Mouse (Mus musculus) embryonic facial prominence, embryonic 10.5 days (tissue): ENCODE measurements around the gene Podxl. TPM values are rescaled to one million over a fixed set of nuclear protein-coding genes. Genes with fewer than 3 reads are reported as not detected.

Experiments used
- DNase-seq: peaks from one replicate; pipeline ENCODE4 v3.0.0-alpha.2; 2017; ENCODE audit warnings: low spot score
- H3K27ac ChIP-seq: fragments of 300-500 bp; sonication (generic); replicated peaks from 2 replicates; pipeline ENCODE4 v1.5.1; 2016; ENCODE audit warnings: mild to moderate bottlenecking
- H3K27me3 ChIP-seq: fragments of 300-500 bp; sonication (generic); replicated peaks from 2 replicates; pipeline ENCODE4 v1.6.1; 2016; ENCODE audit warnings: low read depth, mild to moderate bottlenecking; ENCODE audit not compliant: poor library complexity, severe bottlenecking
- H3K36me3 ChIP-seq: fragments of 300-500 bp; sonication (generic); replicated peaks from 2 replicates; pipeline ENCODE4 v1.6.1; 2016; ENCODE audit warnings: mild to moderate bottlenecking, moderate library complexity
- H3K4me1 ChIP-seq: fragments of 300-500 bp; sonication (generic); 2 replicates; pipeline ENCODE4 v1.6.1; 2016
- H3K4me3 ChIP-seq: fragments of 300-500 bp; sonication (generic); 2 replicates; pipeline ENCODE4 v1.5.1; 2016; ENCODE audit warnings: mild to moderate bottlenecking, moderate library complexity
- H3K9me3 ChIP-seq: fragments of 300-500 bp; sonication (generic); 2 replicates; pipeline ENCODE4 v1.6.1; 2016; ENCODE audit warnings: mild to moderate bottlenecking
- WGBS: fragments of 180-500 bp; shearing (Covaris S2); methylation state at CpG from one replicate; pipeline ENCODE4 v1.1.7; 2016; 5-methylcytosine and 5-hydroxymethylcytosine counted together
- polyA plus RNA-seq: library from polyadenylated mRNA; unstranded; fragments of >200 nt; fragmentation: Nextera tagmentation; extraction: Ambion mirVana; gene quantifications from 2 replicates; pipeline ENCODE4 v1.2.1, GENCODE M21; 2016

Gene Podxl
- polyA plus RNA-seq, result 16.6 and 18.0 TPM in 2 replicates

- H3K9me3 ChIP-seq, result no peaks in the 10 kb centered on the region
- under 1% methylated on average over 91 of the region's 91 CpGs for WGBS
- peaks cover 98% of the 10 kb centered on the region for H3K27me3 ChIP-seq
- peaks cover 69% of the 10 kb centered on the region for H3K4me1 ChIP-seq
- H3K36me3 ChIP-seq, result no peaks in the 10 kb centered on the region
- H3K27ac ChIP-seq, result peak within 1 kb of the TSS; percentile 84
- peak within 1 kb of the TSS; percentile 63 for H3K4me3 ChIP-seq
- DNase-seq, result peak; percentile 91
These were observed at the start of gene Podxl for GRCm38 (mm10) chr6:31563235-31564181. Podxl (minus strand) TSS chr6:31563981.

GRCm38 (mm10) chr6:31612560-31613270, 48.9 kb upstream of the Podxl start:
- WGBS, result 84% methylated on average over 17 of the region's 17 CpGs
- DNase-seq, result no peak
- H3K27me3 ChIP-seq, result no peaks in the 10 kb centered on the region
- H3K4me1 ChIP-seq, result peaks cover 4% of the 10 kb centered on the region; the same call in 1 of the 2 replicates
- no peak overlapping the region for H3K4me3 ChIP-seq
- H3K9me3 ChIP-seq, result no peaks in the 10 kb centered on the region
- H3K27ac ChIP-seq, result no peak overlapping the region
- H3K36me3 ChIP-seq, result no peaks in the 10 kb centered on the region

GRCm38 (mm10) chr6:31606429-31606828, 42.6 kb upstream of the Podxl start:
- Histone ChIP-seq H3K4me3 (no peak overlapping the region), H3K27ac (no peak overlapping the region), H3K9me3 (no peaks in the 10 kb centered on the region), H3K4me1 (peaks cover 11% of the 10 kb centered on the region), H3K36me3 (no peaks in the 10 kb centered on the region), H3K27me3 (no peaks in the 10 kb centered on the region)
- 66% methylated on average over 4 of the region's 4 CpGs for WGBS
- no peak for DNase-seq

GRCm38 (mm10) chr6:31604629-31605265, 41.0 kb upstream of the Podxl start:
- no peak overlapping the region for H3K27ac ChIP-seq
- no peaks in the 10 kb centered on the region for H3K36me3 ChIP-seq
- H3K27me3 ChIP-seq, result no peaks in the 10 kb centered on the region
- H3K4me3 ChIP-seq, result no peak overlapping the region
- WGBS, result 57% methylated on average over 7 of the region's 7 CpGs
- peaks cover 28% of the 10 kb centered on the region for H3K4me1 ChIP-seq
- no peak for DNase-seq
- no peaks in the 10 kb centered on the region for H3K9me3 ChIP-seq

GRCm38 (mm10) chr6:31602489-31602888, 38.7 kb upstream of the Podxl start:
- no peaks in the 10 kb centered on the region for H3K9me3 ChIP-seq
- WGBS, result 86% methylated on average over 4 of the region's 4 CpGs
- no peaks in the 10 kb centered on the region for H3K36me3 ChIP-seq
- no peak overlapping the region for H3K4me3 ChIP-seq
- no peaks in the 10 kb centered on the region for H3K27me3 ChIP-seq
- H3K27ac ChIP-seq, result no peak overlapping the region
- H3K4me1 ChIP-seq, result peaks cover 34% of the 10 kb centered on the region
- no peak for DNase-seq

GRCm38 (mm10) chr6:31601131-31601530, 37.4 kb upstream of the Podxl start:
- no peak for DNase-seq
- Histone ChIP-seq H3K4me3 (no peak overlapping the region), H3K27ac (peak overlapping the region; percentile 41; the same call in 1 of the 2 replicates), H3K4me1 (peaks cover 43% of the 10 kb centered on the region), H3K9me3 (no peaks in the 10 kb centered on the region), H3K27me3 (no peaks in the 10 kb centered on the region), H3K36me3 (no peaks in the 10 kb centered on the region)
- WGBS, result 27% methylated on average over 3 of the region's 3 CpGs

GRCm38 (mm10) chr6:31599863-31600262, 36.1 kb upstream of the Podxl start:
- H3K4me1 ChIP-seq, result peaks cover 40% of the 10 kb centered on the region
- 35% methylated on average over 3 of the region's 3 CpGs for WGBS

GRCm38 (mm10) chr6:31598349-31598911, 34.6 kb upstream of the Podxl start:
- DNase-seq, result no peak
- peaks cover 40% of the 10 kb centered on the region for H3K4me1 ChIP-seq
- no peaks in the 10 kb centered on the region for H3K27me3 ChIP-seq
- H3K27ac ChIP-seq, result no peak overlapping the region
- H3K4me3 ChIP-seq, result no peak overlapping the region
- 72% methylated on average over 6 of the region's 6 CpGs for WGBS
- H3K9me3 ChIP-seq, result no peaks in the 10 kb centered on the region
- H3K36me3 ChIP-seq, result no peaks in the 10 kb centered on the region

More at GRCm38 (mm10) chr6:31599863-31600262, 36.1 kb upstream of the Podxl start:
- no peaks in the 10 kb centered on the region for H3K9me3 ChIP-seq
- H3K4me3 ChIP-seq, result no peak overlapping the region
- DNase-seq, result no peak
- H3K36me3 ChIP-seq, result no peaks in the 10 kb centered on the region
- H3K27ac ChIP-seq, result no peak overlapping the region; the same call in 1 of the 2 replicates
- no peaks in the 10 kb centered on the region for H3K27me3 ChIP-seq

- 43% methylated on average over 4 of the region's 4 CpGs for WGBS
- Histone ChIP-seq H3K27ac (peak overlapping the region; percentile 83), H3K27me3 (no peaks in the 10 kb centered on the region), H3K9me3 (no peaks in the 10 kb centered on the region), H3K4me1 (peaks cover 42% of the 10 kb centered on the region), H3K4me3 (peak overlapping the region; percentile 32; the same call in 1 of the 2 replicates), H3K36me3 (no peaks in the 10 kb centered on the region)
- DNase-seq, result no peak
These were observed 33.3 kb upstream of the Podxl start for GRCm38 (mm10) chr6:31597136-31597460.

- Histone ChIP-seq H3K4me3 (peak overlapping the region; percentile 32), H3K36me3 (no peaks in the 10 kb centered on the region), H3K27ac (peak overlapping the region; percentile 83), H3K27me3 (no peaks in the 10 kb centered on the region), H3K4me1 (peaks cover 41% of the 10 kb centered on the region), H3K9me3 (no peaks in the 10 kb centered on the region)
- peak; percentile 78 for DNase-seq
- 20% methylated on average over 20 of the region's 20 CpGs for WGBS
These were observed 32.8 kb upstream of the Podxl start for GRCm38 (mm10) chr6:31596346-31597135.

GRCm38 (mm10) chr6:31592579-31593238, 28.9 kb upstream of the Podxl start:
- H3K4me3 ChIP-seq, result no peak overlapping the region
- no peaks in the 10 kb centered on the region for H3K27me3 ChIP-seq
- no peaks in the 10 kb centered on the region for H3K36me3 ChIP-seq
- peaks cover 23% of the 10 kb centered on the region for H3K4me1 ChIP-seq
- H3K9me3 ChIP-seq, result no peaks in the 10 kb centered on the region
- H3K27ac ChIP-seq, result peak overlapping the region; percentile 24; the same call in 1 of the 2 replicates
- DNase-seq, result no peak
- 43% methylated on average over 1 of the region's 1 CpGs for WGBS
